Mouse (Mus musculus) brain, embryonic 14.5 days (tissue): ENCODE results near the gene Scrn1.

ENCODE experiments used
- CTCF ChIP-seq: fragments of 200-500 bp; IDR thresholded peaks from 2 replicates; pipeline ENCODE4 v1.5.1; 2012; ENCODE audit warnings: inconsistent platforms, mild to moderate bottlenecking, moderate library complexity, borderline replicate concordance; ENCODE audit not compliant: insufficient read depth, insufficient read length; ENCODE audit errors: extremely low read depth
- POLR2A ChIP-seq: fragments of 200-500 bp; IDR thresholded peaks from 2 replicates; pipeline ENCODE4 v1.6.1; 2012; ENCODE audit warnings: mild to moderate bottlenecking, inconsistent platforms, borderline replicate concordance; ENCODE audit not compliant: poor library complexity, insufficient read depth, insufficient read length, severe bottlenecking; ENCODE audit errors: extremely low read depth

DNA sequence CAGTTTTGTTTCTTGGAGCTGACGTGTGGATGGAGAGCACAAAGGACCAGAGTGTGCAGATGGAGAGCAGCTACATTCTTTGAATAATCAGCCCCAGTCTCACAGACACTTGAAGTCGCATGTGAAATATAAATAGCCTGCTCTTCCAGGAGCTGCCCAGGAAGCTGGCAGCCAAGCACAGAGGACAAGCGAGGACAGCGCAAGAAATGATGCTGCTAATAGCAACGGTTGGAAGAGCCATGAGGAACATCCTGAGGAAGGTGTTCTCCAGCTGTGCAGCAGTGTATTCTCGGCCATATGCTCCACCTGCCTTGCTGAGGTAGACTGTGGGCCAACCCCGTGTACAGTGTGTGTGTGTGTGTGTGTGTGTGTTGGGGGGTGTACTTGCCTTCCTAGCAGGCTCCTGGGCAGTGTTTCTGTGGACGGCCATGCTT is 35.2 kb downstream of the Scrn1 start:
- no peak for TF ChIP-seq CTCF
- TF ChIP-seq POLR2A: no peak
